Mouse (Mus musculus): Measurements from ENCODE around the gene A630089N07Rik.
"Not testable (repeated sequence)": the region's sequence is repeated elsewhere in the genome, so short reads cannot be mapped to it uniquely, and the experiment has no call there.

The A630089N07Rik gene

DNA sequence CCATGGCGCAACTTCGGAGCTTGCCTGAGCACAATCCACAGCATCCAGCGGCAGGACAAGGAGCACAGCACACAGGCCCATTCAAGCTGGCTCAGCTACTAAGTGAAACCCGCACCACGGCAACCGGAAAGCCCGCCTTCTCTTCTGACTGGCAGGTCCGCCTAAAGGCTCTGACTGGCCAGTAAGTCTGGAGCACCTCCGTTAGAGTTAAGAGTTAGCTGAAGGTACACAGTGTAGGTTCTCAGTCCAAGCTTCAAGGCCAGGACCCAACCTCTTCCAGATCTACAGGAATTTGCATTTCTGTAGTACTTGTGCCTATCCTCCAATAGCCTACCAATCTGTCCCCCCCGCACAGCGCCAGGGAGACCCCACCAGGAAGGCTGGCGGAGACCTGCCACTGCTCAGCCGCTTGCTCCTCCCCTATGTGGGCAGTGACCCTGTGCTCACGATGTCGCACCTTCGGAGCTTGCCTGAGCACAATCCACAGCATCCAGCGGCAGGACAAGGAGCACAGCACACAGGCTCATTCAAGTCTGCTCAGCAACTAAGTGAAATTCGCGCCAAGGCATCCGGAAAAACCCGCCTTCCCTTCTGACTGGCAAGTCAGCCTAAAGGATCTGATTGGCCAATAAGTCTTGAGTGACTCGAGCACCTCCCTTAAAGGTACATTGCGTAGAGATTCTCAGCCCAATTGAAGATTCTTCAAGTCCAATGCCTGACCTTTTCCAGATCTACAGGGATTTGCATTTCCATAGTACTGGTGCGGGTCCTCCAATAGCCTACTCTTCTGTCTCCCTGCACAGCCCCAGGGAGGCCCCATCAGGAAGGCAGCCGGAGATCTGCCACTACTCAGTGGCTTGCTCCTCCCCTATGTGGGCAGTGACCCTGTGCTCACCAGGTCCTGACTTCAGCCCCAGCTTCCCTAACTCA, at the start of gene A630089N07Rik:
A630089N07Rik (minus strand) TSS at position 562 of the 930 bp plus-strand sequence.
- peak; percentile 59 to 74 for DNase-seq (ENCODE audit: low spot score in 2 of 2)

- no peak for DNase-seq (ENCODE audit: low spot score in 2 of 2)
Observed at GRCm38 (mm10) chr16:98107109-98107508, 24.9 kb upstream of the A630089N07Rik start.

GRCm38 (mm10) chr16:98081550-98081888, 731 bp downstream of the A630089N07Rik start:
- DNase-seq (ENCODE audit: low spot score in 2 of 2): not testable (repeated sequence)

DNA sequence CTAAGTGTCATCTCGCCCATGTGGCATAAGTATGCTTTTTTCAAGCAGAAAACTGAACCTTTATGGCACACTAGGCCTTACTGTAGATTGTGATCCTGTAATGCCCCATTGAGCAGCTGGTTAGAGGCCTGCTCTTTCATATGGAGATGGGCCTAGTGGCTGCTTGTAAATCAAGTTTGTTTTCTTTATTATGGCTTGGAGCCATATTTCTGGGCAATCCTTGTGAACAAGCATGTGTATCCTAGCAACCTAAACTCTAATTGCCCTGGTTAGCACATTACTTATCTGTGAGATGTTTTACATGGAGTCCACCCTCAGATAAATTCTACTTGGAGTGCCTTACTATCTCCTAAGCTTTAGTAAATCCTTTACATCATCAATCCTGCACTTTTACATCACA, 1.1 kb downstream of the A630089N07Rik start:
- not testable (repeated sequence) for DNase-seq (ENCODE audit: low spot score in 2 of 2)

- not testable (repeated sequence) for DNase-seq (ENCODE audit: low spot score in 2 of 2)
Observed at GRCm38 (mm10) chr16:98079382-98079781, 2.9 kb downstream of the A630089N07Rik start.

GRCm38 (mm10) chr16:98041676-98042075, 40.6 kb downstream of the A630089N07Rik start:
- no peak for DNase-seq (ENCODE audit: low spot score in 2 of 2)

DNA sequence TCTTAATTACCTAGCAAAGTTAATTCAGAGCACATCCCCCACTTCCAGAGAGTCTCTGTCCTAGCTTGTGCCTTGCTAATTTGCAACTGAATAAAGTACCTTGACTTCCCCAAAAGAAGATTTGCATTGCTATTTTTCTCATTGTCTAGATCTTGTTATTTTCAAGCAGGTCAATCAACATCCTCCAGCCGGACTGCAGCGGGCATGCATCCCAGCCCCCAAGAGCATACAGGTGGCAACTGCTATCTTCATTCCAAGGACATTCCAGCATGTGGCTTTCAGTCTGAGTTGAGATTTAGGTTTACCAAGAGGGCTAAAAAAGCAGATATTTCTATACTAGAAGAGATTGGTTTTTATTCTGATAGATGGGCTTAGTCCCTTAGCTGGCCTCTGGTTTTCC, 47.3 kb downstream of the A630089N07Rik start:
- DNase-seq (ENCODE audit: low spot score in 2 of 2): not testable (repeated sequence)

DNA sequence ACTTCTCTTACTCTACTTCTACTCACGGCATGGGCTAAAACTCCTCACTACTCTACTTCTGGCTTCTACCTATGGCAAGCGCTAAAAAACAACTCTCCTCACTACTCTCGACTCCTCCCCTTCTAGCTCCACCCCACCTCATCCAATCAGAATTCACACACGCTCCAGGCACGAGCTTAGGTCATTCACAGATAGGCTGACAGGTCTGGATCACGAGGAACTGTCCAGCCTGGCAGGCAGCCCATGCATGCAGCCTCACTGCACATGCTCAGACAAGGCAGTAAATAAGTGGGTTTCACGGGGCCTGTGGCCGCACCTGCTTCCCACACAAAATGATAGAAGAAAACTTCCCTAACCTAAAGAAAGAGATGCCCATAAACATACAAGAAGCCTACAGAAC, 56.1 kb downstream of the A630089N07Rik start:
- DNase-seq (ENCODE audit: low spot score in 2 of 2): not testable (repeated sequence)

DNA sequence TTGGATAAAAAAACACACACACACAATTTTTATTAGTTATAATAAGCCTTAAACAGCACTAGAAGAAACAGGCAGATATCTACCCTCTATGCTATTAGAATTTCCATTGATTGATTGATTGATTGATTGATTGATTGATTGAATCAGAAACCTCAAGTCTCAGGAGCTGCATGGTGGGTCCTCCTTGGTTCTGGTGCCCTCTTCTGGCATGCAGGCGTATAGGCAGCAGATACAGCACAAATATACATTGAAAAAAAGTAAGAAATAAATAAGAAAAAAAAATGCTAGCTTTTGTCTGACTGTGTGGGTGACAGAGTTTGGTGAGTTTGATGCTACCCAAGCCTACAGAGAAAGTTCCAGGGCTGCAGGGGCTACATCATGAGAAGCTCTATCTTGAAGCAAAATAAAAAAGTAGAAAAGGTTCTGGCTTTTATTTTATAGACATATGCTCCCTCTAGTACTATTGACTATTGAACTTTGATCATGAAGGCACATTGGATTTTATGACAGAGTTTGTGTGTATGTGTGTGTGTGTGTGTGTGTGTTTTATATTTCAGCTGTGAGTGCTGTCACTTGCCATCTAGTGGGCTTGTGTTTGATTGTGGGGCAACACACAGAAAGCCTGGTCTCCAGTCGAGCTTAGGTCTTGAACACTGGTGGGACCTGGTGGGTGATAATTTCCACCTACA, 59.4 kb downstream of the A630089N07Rik start:
- no peak for DNase-seq (ENCODE audit: low spot score in 2 of 2)

- no peak for DNase-seq (ENCODE audit: low spot score in 2 of 2)
Observed at GRCm38 (mm10) chr16:98022081-98022480, 60.2 kb downstream of the A630089N07Rik start.

DNA sequence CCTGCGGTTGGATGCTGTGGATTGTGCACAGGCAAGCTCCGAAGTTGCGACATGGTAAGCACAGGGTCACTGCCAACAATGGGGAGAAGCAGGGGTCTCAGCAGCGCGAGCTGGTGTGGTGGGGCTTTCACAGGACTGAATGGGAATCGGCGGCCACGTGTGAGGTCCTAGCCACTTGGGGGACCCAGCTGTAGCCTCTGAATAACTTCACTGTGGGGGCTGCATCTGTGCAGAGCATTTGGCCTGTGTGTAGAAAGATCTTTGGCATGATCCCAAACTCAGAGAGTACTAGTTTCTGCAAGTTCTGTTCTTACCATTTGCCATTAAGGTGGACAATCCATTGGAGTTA, 84.9 kb downstream of the A630089N07Rik start:
- DNase-seq (ENCODE audit: low spot score in 2 of 2): not testable (repeated sequence)

GRCm38 (mm10) chr16:97996616-97997382, 85.5 kb downstream of the A630089N07Rik start, which contains the start of gene B230307C23Rik:
B230307C23Rik (plus strand) TSS chr16:97997315.
- DNase-seq (ENCODE audit: low spot score in 2 of 2): peak; percentile 78 to 82

DNA sequence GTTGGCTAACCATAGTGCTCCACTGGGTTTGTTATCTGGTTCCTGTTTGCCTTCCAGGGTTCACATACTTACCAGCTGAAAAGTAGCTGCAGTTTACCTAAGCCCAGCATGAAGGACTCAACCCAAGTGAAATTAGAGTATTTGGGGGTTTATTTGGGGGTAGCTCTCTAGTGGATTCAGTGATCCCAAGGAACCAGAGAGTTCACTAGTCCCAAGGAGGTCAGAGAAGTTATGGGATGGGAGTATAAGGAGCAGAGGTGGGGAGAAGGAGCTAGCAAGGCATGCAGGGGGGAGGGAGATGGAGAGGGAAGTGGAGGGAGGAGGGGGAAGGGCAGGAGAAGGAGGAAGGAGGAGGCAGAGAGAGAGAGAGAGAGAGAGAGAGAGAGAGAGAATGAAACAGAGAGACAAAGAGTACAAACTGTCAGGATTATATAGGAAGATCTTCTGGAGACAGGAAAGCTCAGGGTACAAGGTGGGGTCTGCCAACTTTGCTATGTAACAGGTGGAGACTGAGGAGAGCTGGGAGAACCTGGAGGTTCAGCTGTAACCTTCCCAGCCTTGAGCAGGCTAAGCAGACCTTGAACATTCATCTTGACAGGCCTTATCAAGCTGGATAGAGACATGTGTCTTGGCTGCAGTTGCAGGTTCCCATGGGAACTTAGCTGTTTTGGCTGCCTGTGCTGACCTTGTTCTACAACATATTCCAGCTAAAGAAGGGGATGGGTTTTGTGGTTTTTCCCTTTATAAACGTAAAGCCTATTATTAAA, 86.2 kb downstream of the A630089N07Rik start:
- no peak for DNase-seq (ENCODE audit: low spot score in 2 of 2)

DNA sequence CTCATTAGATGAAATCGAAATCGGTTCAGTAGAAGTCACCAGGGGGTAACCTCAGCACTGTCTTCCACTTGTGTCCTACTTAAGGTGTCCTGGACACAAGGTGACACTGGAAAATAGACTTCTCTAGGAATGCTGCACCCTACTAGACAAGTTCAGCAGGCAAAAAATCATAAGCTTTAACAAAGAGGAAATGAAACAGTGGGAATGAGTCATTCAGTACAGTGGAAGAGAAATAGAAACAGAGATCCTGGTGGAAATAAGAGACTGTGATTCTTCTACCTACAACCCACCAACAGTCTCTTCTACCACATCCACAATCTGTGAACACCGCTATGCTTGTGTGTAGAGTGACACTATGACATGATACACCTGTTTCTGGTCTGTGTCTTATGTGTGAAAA, 89.8 kb downstream of the A630089N07Rik start:
- not testable (repeated sequence) for DNase-seq (ENCODE audit: low spot score in 2 of 2)

- no peak for DNase-seq (ENCODE audit: low spot score in 2 of 2)
Observed at GRCm38 (mm10) chr16:97991517-97991916, 90.7 kb downstream of the A630089N07Rik start.

DNA sequence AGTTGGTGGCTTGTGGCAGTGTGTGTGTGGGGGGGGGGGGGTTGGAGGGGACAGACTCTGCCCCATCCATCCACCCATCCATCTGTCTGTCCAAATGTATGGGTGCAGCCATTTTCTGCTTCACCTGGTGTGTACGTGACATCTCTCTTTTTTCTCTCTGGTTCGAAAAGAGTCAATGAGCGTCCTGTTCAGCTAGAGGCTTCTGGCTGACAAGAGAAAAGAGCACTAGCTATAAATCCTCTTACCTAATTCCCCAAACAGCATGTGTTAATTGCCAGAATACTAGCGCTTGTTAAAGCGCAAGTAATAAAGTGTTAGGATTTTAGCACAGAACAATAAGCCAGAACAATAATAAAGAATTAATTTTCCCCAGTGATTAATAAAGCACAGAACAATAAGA, 97.7 kb downstream of the A630089N07Rik start:
- DNase-seq (ENCODE audit: low spot score in 2 of 2): no peak

DNA sequence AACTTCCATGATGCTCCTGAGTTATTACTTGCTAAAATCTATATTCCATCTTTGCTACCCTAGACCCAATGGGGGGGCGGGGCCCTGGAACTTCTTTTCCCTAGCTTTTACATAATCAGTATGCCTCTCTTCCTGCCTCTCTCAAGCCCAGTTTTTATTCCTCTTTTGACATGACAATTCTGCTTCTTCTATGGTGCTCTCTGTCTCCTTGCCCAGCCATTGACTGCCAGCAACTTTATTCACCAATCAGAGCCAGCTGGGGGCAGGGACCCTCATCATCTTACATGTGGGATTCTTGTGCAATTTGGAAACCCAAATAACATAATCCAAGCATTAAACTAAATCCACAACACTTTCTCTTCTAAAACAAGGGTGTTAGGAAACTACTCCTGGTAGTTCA, 100.9 kb downstream of the A630089N07Rik start:
- DNase-seq (ENCODE audit: low spot score in 2 of 2): no peak

GRCm38 (mm10) chr16:97977722-97978121, 104.5 kb downstream of the A630089N07Rik start:
- DNase-seq (ENCODE audit: low spot score in 2 of 2): no peak

- DNase-seq (ENCODE audit: low spot score in 2 of 2): no peak
Observed at GRCm38 (mm10) chr16:97977277-97977676, 105.0 kb downstream of the A630089N07Rik start.

- DNase-seq (ENCODE audit: low spot score in 2 of 2): no peak
Observed at GRCm38 (mm10) chr16:97963956-97964540, 118.2 kb downstream of the A630089N07Rik start.
